Mouse (Mus musculus) heart, embryonic 12.5 days (tissue): ENCODE measurements at regions not wholly inside any gene's neighbourhood (a gene's known extent, or its start where the extent isn't known, plus 50 kb on each side); places are given as distances from the start of the nearest gene placed in this dataset.
"Not testable (repeated sequence)": the region's sequence is repeated elsewhere in the genome, so short reads cannot be mapped to it uniquely, and the experiment has no call there.

Source experiments
- ATAC-seq: fragments of 200-750 bp; cut with Nextera tagmentation; 2 replicates; pipeline ENCODE4 v1.8.0; 2017; ENCODE audit warnings: moderate TSS enrichment, moderate library complexity; ENCODE audit not compliant: insufficient number of reproducible peaks, low FRiP score
- H3K27ac ChIP-seq: fragments of 300-500 bp; sonication (generic); 2 replicates; pipeline ENCODE4 v1.5.1; 2016; ENCODE audit warnings: mild to moderate bottlenecking, moderate library complexity; ENCODE audit not compliant: poor library complexity, severe bottlenecking
- H3K27me3 ChIP-seq: fragments of 300-500 bp; sonication (generic); replicated peaks from 2 replicates; pipeline ENCODE4 v1.6.1; 2016; ENCODE audit warnings: mild to moderate bottlenecking, moderate library complexity
- H3K36me3 ChIP-seq: fragments of 300-500 bp; sonication (generic); 2 replicates; pipeline ENCODE4 v1.6.1; 2016; ENCODE audit warnings: mild to moderate bottlenecking, moderate library complexity
- H3K4me1 ChIP-seq: fragments of 300-500 bp; sonication (generic); replicated peaks from 2 replicates; pipeline ENCODE4 v1.6.1; 2016; ENCODE audit warnings: mild to moderate bottlenecking
- H3K4me2 ChIP-seq: fragments of 300-500 bp; sonication (generic); 2 replicates; pipeline ENCODE4 v1.6.1; 2016; ENCODE audit warnings: mild to moderate bottlenecking, moderate library complexity
- H3K4me3 ChIP-seq: fragments of 300-500 bp; sonication (generic); 2 replicates; pipeline ENCODE4 v1.5.1; 2016; ENCODE audit warnings: mild to moderate bottlenecking
- H3K9ac ChIP-seq: fragments of 300-500 bp; sonication (generic); 2 replicates; pipeline ENCODE4 v1.6.1; 2016; ENCODE audit warnings: mild to moderate bottlenecking, moderate library complexity
- H3K9me3 ChIP-seq: fragments of 300-500 bp; sonication (generic); replicated peaks from 2 replicates; pipeline ENCODE4 v1.6.1; 2016; ENCODE audit warnings: mild to moderate bottlenecking, moderate library complexity
- WGBS: fragments of 180-500 bp; shearing (Covaris S2); methylation state at CpG from one replicate; pipeline ENCODE4 v1.1.7; 2016; 5-methylcytosine and 5-hydroxymethylcytosine counted together

- not testable (repeated sequence) for H3K9ac ChIP-seq, H3K4me2 ChIP-seq, H3K27me3 ChIP-seq, H3K36me3 ChIP-seq, H3K27ac ChIP-seq, H3K4me3 ChIP-seq, H3K9me3 ChIP-seq, H3K4me1 ChIP-seq, ATAC-seq
Measured at GRCm38 (mm10) chr14:52898310-52898709, 402.8 kb upstream of the Olfr1507 start.

GRCm38 (mm10) chr14:52879978-52880377, 384.4 kb upstream of the Olfr1507 start:
- not testable (repeated sequence) for H3K4me3 ChIP-seq, H3K36me3 ChIP-seq, H3K4me2 ChIP-seq, H3K27ac ChIP-seq, H3K9ac ChIP-seq, H3K9me3 ChIP-seq, H3K4me1 ChIP-seq, H3K27me3 ChIP-seq, ATAC-seq
- no CpG with 5 or more reads among the region's 3 CpGs for WGBS

- no CpG with 5 or more reads among the region's 3 CpGs for WGBS
- H3K27ac ChIP-seq, H3K27me3 ChIP-seq, H3K4me2 ChIP-seq, ATAC-seq, H3K9me3 ChIP-seq, H3K4me3 ChIP-seq, H3K4me1 ChIP-seq, H3K9ac ChIP-seq, H3K36me3 ChIP-seq: not testable (repeated sequence)
Measured at GRCm38 (mm10) chr14:52863841-52864240, 368.3 kb upstream of the Olfr1507 start.

GRCm38 (mm10) chr14:52863107-52863506, 367.6 kb upstream of the Olfr1507 start:
- not testable (repeated sequence) for H3K27me3 ChIP-seq, H3K4me1 ChIP-seq, ATAC-seq

GRCm38 (mm10) chr14:52862491-52862890, 366.9 kb upstream of the Olfr1507 start:
- WGBS = 53% methylated on average over 10 of the region's 20 CpGs
- H3K4me2 ChIP-seq, H3K9me3 ChIP-seq, H3K36me3 ChIP-seq, H3K4me3 ChIP-seq, H3K27me3 ChIP-seq, ATAC-seq, H3K27ac ChIP-seq, H3K4me1 ChIP-seq, H3K9ac ChIP-seq: not testable (repeated sequence)

More at GRCm38 (mm10) chr14:52863107-52863506, 367.6 kb upstream of the Olfr1507 start:
- not testable (repeated sequence) for H3K27ac ChIP-seq, H3K4me3 ChIP-seq, H3K9ac ChIP-seq, H3K4me2 ChIP-seq, H3K36me3 ChIP-seq, H3K9me3 ChIP-seq

- not testable (repeated sequence) for H3K4me2 ChIP-seq, H3K27me3 ChIP-seq, H3K4me3 ChIP-seq, H3K4me1 ChIP-seq, H3K36me3 ChIP-seq, H3K27ac ChIP-seq, H3K9me3 ChIP-seq, H3K9ac ChIP-seq, ATAC-seq
- no CpG with 5 or more reads among the region's 2 CpGs for WGBS
Measured at GRCm38 (mm10) chr14:52855339-52855738, 359.8 kb upstream of the Olfr1507 start.

- H3K27me3 ChIP-seq, H3K9me3 ChIP-seq, H3K36me3 ChIP-seq, H3K4me3 ChIP-seq, H3K27ac ChIP-seq, H3K4me1 ChIP-seq, ATAC-seq, H3K4me2 ChIP-seq, H3K9ac ChIP-seq: not testable (repeated sequence)
Measured at GRCm38 (mm10) chr14:52853598-52853997, 358.0 kb upstream of the Olfr1507 start.

- no CpG with 5 or more reads among the region's 2 CpGs for WGBS
- H3K27me3 ChIP-seq, H3K4me2 ChIP-seq, H3K36me3 ChIP-seq, H3K4me1 ChIP-seq, H3K9ac ChIP-seq, ATAC-seq, H3K27ac ChIP-seq, H3K4me3 ChIP-seq, H3K9me3 ChIP-seq: not testable (repeated sequence)
Measured at GRCm38 (mm10) chr14:52847970-52848369, 352.4 kb upstream of the Olfr1507 start.

GRCm38 (mm10) chr14:52824005-52824404, 328.5 kb upstream of the Olfr1507 start:
- H3K27ac ChIP-seq, ATAC-seq: not testable (repeated sequence)
- WGBS = no CpG with 5 or more reads among the region's 1 CpGs

GRCm38 (mm10) chr14:52821617-52822016, 326.1 kb upstream of the Olfr1507 start:
- H3K36me3 ChIP-seq, H3K4me1 ChIP-seq, H3K9ac ChIP-seq, H3K4me3 ChIP-seq, ATAC-seq, H3K4me2 ChIP-seq, H3K27ac ChIP-seq, H3K27me3 ChIP-seq, H3K9me3 ChIP-seq: not testable (repeated sequence)
- WGBS = no CpG with 5 or more reads among the region's 4 CpGs

More at GRCm38 (mm10) chr14:52824005-52824404, 328.5 kb upstream of the Olfr1507 start:
- H3K4me2 ChIP-seq, H3K9me3 ChIP-seq, H3K9ac ChIP-seq, H3K4me1 ChIP-seq, H3K4me3 ChIP-seq, H3K36me3 ChIP-seq, H3K27me3 ChIP-seq: not testable (repeated sequence)

- not testable (repeated sequence) for H3K9ac ChIP-seq, H3K4me3 ChIP-seq, H3K36me3 ChIP-seq, ATAC-seq, H3K27ac ChIP-seq, H3K27me3 ChIP-seq, H3K4me2 ChIP-seq, H3K9me3 ChIP-seq, H3K4me1 ChIP-seq
- WGBS = 75% methylated on average over 4 of the region's 5 CpGs
Measured at GRCm38 (mm10) chr14:52811128-52811415, 315.5 kb upstream of the Olfr1507 start.

- H3K27ac ChIP-seq, H3K4me2 ChIP-seq, H3K36me3 ChIP-seq, H3K4me3 ChIP-seq, H3K4me1 ChIP-seq, ATAC-seq, H3K9ac ChIP-seq, H3K27me3 ChIP-seq, H3K9me3 ChIP-seq: not testable (repeated sequence)
- WGBS = 63% methylated on average over 8 of the region's 8 CpGs
Measured at GRCm38 (mm10) chr14:52810275-52811127, 315.0 kb upstream of the Olfr1507 start.
